Mouse (Mus musculus): Measurements from ENCODE around the gene Fopnl.

The Fopnl gene

DNA sequence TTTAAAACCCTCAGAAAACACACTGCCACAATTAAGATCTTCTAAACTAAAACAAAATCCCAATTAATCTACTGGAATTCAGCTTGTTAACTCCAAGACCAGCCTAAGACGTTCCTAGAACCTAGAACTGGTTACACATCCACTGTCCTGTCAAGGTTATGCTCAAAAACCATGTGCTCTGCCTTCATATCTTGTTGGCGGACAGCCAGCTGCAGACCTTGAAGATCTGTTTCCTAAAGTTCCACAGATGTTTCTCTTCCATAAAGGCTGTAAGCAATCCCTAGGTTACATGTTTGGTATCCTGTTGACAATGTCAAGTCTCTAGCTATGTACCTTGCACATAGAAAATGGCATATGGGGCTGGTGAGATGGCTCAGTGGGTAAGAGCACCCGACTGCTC lies 12.4 kb downstream of the Fopnl start:
- DNase-seq, result no peak

DNA sequence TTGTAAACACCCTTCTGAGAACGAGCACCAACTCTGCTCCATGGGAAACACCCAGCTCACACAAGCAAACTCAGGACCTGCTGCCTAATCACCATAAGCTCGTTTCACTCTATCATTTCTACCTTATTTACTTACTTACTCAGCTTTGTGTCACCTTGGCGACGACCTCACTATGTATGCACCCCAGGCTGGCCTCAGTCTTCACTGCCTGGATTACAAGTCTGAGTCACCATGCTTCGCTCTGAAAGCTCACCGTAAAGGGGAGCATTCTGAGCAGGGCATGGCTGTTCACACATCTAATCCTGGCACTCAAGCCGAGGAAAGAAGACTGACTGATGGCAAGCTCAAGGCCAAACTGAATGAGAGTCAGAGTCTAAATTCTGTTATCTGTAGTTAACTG lies 13.5 kb downstream of the Fopnl start:
- peak; percentile 29 for DNase-seq

DNA sequence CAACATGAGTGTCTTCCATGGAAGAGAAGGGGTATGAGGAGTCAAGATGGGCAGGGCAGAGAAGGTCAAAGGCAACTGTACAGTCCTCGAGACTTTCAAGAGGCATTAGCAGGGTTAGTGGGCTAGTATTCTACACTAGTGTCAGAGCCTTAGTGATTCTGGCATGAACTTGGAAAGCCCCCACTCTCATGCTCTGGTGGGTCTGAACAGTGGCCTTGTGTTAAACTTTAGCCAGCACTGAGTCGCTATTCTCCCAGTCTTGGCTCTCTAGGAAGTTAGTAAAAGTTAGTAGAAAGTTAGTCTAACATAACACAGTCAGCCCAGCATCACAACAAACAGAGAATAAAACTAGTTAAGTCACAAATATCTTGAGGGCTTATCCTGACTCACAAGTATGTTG lies 14.1 kb downstream of the Fopnl start:
- no peak for DNase-seq

DNA sequence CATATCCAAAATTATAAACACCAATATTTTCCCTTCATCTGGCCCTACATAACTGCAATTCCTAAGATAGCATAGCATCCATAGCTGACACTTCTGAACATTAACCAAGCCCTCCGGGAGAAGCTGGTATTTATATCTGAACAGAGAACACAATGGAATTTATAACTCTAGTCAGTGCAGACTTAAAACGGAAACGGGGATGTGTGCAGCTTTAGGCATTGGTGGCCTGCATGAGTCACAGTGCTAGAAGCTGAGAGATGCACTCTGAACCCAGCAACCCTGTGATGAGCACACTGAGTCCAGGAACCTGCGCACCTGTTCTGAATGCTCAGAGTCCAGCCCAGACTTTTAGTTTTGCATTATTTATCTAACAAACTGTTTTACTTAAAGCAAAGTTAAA lies 18.7 kb downstream of the Fopnl start:
- no peak for DNase-seq

- no peak for DNase-seq
Measured at GRCm38 (mm10) chr16:14297746-14298145, 19.5 kb downstream of the Fopnl start.

GRCm38 (mm10) chr16:14297137-14297536 lies 20.1 kb downstream of the Fopnl start:
- DNase-seq, result no peak

DNA sequence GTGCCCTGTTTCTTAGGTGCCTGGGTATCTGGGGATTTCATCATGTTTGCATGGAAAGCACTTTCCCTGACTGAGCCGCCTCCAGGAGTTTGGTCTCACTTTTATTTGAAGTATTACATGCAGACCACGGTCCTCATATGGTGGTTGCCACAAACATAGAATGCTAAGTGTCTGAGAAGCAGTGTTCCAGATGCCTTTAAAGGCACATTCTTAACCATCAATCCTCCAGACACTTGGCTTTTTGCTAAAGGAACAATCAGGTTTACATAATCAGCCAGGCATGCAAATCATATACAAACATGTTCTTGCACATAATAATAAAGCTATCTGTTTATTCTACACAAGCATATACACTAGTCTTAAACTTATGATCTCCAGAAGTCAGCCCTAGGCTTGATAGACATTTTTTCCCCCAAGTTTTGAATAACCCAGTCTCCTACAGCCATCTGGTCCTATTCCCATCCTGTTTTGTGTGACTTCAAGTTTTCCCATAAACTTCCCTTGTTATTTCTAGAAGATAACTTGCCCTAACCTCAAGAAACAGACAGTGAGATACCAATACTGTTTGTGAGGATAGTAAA lies 20.6 kb downstream of the Fopnl start:
- DNase-seq, result no peak

- no peak for DNase-seq
Measured at GRCm38 (mm10) chr16:14295291-14295690, 21.9 kb downstream of the Fopnl start.

GRCm38 (mm10) chr16:14292205-14293199 lies 24.7 kb downstream of the Fopnl start:
- no peak for DNase-seq

- peak; percentile 86 for DNase-seq
Measured at GRCm38 (mm10) chr16:14291223-14291622, 26.0 kb downstream of the Fopnl start, which contains the start of gene Myh11. Myh11 (minus strand) TSS chr16:14291372.

GRCm38 (mm10) chr16:14272374-14272965 lies 44.7 kb downstream of the Fopnl start:
- no peak for DNase-seq

DNA sequence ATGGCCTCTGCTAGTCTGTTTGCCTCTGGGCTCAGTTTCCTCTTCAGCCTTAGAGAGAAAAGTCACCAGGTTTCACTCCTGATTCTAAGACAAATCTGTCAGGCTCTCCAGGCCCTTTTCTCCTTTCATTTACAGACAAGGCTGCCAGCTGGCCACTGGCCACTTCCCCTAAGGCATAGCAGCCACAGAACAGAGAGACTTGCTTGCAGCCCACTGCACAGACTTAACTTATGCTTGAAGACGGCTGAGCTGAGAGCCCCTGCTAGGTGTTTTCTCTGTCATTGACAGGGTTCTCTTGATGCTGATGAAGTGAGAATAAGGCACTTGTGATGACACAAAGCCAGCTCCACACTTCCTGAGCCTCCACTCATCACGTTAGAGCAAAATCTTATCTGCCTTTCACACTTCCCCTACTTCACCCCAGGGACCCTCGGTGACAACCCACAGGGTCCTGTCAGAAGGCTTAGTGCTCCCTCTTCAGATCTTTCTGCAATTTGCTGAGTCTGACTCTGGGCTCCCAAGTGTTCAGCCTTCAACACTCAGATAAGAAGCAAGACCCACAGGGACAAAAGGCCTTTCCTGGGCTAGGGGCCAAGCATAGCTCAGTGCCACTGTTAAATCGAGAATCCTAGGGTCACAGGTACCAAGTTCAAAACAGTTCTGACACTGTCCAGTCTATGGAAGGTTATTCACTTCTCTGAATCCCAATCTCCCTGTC lies 51.8 kb downstream of the Fopnl start:
- DNase-seq, result peak; percentile 46

GRCm38 (mm10) chr16:14264504-14264903 lies 52.7 kb downstream of the Fopnl start:
- DNase-seq, result peak; percentile 63

DNA sequence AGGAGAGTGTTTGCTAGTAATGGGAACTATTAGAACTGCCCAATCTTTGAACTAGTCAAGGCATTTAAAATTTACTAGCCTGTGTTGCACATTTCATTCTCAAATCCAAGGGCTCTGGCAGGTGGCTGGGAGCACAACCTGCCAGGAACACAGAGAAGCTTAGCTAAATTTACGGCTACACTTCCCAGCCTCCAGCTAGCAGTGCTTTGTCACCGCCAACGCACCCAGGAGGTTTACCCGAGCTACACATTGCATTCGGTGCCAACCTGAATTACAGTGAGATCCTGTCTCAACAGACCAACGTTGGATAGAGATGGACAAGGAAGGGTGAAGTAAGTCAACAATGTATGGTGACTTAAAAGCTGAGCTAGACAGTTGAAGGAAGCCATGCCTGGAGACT lies 54.0 kb downstream of the Fopnl start:
- DNase-seq, result no peak

DNA sequence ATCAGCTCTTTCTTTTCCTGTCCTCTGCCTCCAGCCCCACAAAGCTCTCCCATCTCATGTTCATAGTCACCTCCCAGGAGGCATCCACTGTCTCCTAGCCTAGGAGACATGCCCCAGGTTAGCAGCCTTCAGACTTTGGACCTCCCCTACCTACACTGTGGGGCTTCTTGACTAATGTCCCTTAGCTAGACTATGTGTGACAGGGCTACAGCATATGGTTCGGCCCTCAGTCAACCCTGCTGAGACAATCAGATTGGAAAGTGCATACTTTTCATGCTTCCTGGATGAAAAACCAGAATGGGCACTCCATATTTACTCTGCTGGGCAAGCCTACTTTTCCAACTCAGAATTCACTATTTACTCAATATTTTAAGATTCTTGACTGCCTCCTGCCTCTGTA lies 54.8 kb downstream of the Fopnl start:
- DNase-seq, result no peak

DNA sequence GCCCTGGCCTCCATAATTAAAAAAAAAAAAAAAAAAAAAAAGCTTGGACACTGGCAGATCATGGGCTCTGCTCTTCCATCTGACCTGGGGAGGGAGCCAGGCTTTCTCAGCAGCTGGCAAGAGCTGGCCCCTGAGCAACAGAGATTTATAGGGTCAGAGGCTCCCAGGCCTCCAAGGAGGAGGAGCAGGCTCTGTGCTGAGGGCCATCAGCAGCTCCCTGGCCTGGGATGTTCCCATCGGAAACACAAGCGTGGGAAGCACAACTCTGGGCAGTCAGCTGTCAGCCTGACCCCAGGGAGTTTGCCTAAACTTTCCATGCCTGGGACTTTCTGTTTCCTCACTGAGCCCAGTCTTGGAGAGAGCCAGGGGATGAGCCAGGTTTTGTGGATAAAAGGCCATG lies 58.3 kb downstream of the Fopnl start:
- DNase-seq, result peak; percentile 34

DNA sequence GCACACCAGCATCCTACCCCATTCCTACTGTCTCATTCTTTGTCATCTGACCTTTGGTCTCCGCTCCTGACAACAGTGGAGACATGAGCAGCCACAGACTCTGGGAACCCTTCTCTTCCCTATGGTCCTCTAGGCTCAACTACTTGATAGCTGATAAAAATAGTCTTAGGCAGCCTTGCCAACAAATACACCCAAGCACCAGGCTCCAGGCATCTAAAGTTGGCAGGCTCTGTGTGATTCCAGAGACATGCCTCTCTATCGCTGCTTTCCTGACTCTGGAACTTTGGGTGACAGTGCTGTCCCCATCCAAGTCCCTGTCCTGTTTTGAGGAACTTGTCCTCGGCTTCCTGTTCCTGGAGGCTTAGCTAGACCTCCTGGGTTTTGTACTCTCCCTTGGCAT lies 63.6 kb downstream of the Fopnl start:
- peak; percentile 49 for DNase-seq

- no peak for DNase-seq
Measured at GRCm38 (mm10) chr16:14252877-14253276, 64.3 kb downstream of the Fopnl start.

- DNase-seq, result no peak
Measured at GRCm38 (mm10) chr16:14249913-14250312, 67.3 kb downstream of the Fopnl start.
